Mouse (Mus musculus): ENCODE data around the gene Meis1.

Meis1 gene

GRCm38 (mm10) chr11:18905431-18905830 lies 113.4 kb downstream of the Meis1 start:
- DNase-seq (ENCODE audit: low spot score in 2 of 2) = no peak

- DNase-seq (ENCODE audit: low spot score in 2 of 2) = no peak
Observed at GRCm38 (mm10) chr11:18904880-18905279, 113.9 kb downstream of the Meis1 start.

GRCm38 (mm10) chr11:18904285-18904684 lies 114.5 kb downstream of the Meis1 start:
- DNase-seq (ENCODE audit: low spot score in 2 of 2) = no peak

GRCm38 (mm10) chr11:18900489-18900888 lies 118.3 kb downstream of the Meis1 start:
- no peak for DNase-seq (ENCODE audit: low spot score in 2 of 2)

- no peak for DNase-seq (ENCODE audit: low spot score in 2 of 2)
Observed at GRCm38 (mm10) chr11:18898862-18899261, 119.9 kb downstream of the Meis1 start.

GRCm38 (mm10) chr11:18897921-18898646 lies 120.7 kb downstream of the Meis1 start:
- no peak for DNase-seq (ENCODE audit: low spot score in 2 of 2)

GRCm38 (mm10) chr11:18897250-18897649 lies 121.5 kb downstream of the Meis1 start:
- DNase-seq (ENCODE audit: low spot score in 2 of 2) = no peak

GRCm38 (mm10) chr11:18892470-18892869 lies 126.3 kb downstream of the Meis1 start:
- DNase-seq (ENCODE audit: low spot score in 2 of 2) = no peak

- DNase-seq (ENCODE audit: low spot score in 2 of 2) = no peak
Observed at GRCm38 (mm10) chr11:18889139-18889538, 129.6 kb downstream of the Meis1 start.

- no peak for DNase-seq (ENCODE audit: low spot score in 2 of 2)
Observed at GRCm38 (mm10) chr11:18888651-18889050, 130.1 kb downstream of the Meis1 start.

GRCm38 (mm10) chr11:18885729-18886325 lies 133.0 kb downstream of the Meis1 start:
- no peak for DNase-seq (ENCODE audit: low spot score in 2 of 2)

- DNase-seq (ENCODE audit: low spot score in 2 of 2) = no peak
Observed at GRCm38 (mm10) chr11:18885036-18885728, 133.6 kb downstream of the Meis1 start.

GRCm38 (mm10) chr11:18883987-18884386 lies 134.8 kb downstream of the Meis1 start:
- DNase-seq (ENCODE audit: low spot score in 2 of 2) = no peak

GRCm38 (mm10) chr11:18883507-18883881 lies 135.3 kb downstream of the Meis1 start:
- DNase-seq (ENCODE audit: low spot score in 2 of 2) = no peak

GRCm38 (mm10) chr11:18882747-18883506 lies 135.9 kb downstream of the Meis1 start:
- no peak for DNase-seq (ENCODE audit: low spot score in 2 of 2)

- no peak for DNase-seq (ENCODE audit: low spot score in 2 of 2)
Observed at GRCm38 (mm10) chr11:18882315-18882714, 136.5 kb downstream of the Meis1 start.

- DNase-seq (ENCODE audit: low spot score in 2 of 2) = no peak
Observed at GRCm38 (mm10) chr11:18880806-18881205, 138.0 kb downstream of the Meis1 start.

GRCm38 (mm10) chr11:18879456-18879818 lies 139.3 kb downstream of the Meis1 start:
- DNase-seq (ENCODE audit: low spot score in 2 of 2) = no peak

GRCm38 (mm10) chr11:18878748-18879455 lies 139.9 kb downstream of the Meis1 start:
- DNase-seq (ENCODE audit: low spot score in 2 of 2) = no peak

GRCm38 (mm10) chr11:18878016-18878415 lies 140.8 kb downstream of the Meis1 start:
- no peak for DNase-seq (ENCODE audit: low spot score in 2 of 2)

- no peak for DNase-seq (ENCODE audit: low spot score in 2 of 2)
Observed at GRCm38 (mm10) chr11:18877626-18878011, 141.2 kb downstream of the Meis1 start.

All from left cerebral cortex, adult 9 months (tissue).